Mouse (Mus musculus) limb, embryonic 13.5 days (tissue): ENCODE data around the gene Gm21992. TPM values are rescaled to one million over a fixed set of nuclear protein-coding genes. Genes with fewer than 3 reads are reported as not detected.
A peak's percentile ranks its signal among the peaks of the same experiment; 100 is the strongest.

Experiments used
- ATAC-seq: fragments of 200-750 bp; cut with Nextera tagmentation; 2 replicates; pipeline ENCODE4 v1.8.0; 2017; ENCODE audit warnings: low read depth, moderate number of reproducible peaks, moderate TSS enrichment; ENCODE audit not compliant: low FRiP score
- H3K27ac ChIP-seq: fragments of 300-500 bp; sonication (generic); 2 replicates; pipeline ENCODE4 v1.5.1; 2015; ENCODE audit warnings: inconsistent platforms, mild to moderate bottlenecking, moderate library complexity
- H3K27me3 ChIP-seq: fragments of 300-500 bp; sonication (generic); 2 replicates; pipeline ENCODE4 v1.6.1; 2015; ENCODE audit warnings: mild to moderate bottlenecking, inconsistent platforms
- H3K36me3 ChIP-seq: fragments of 300-500 bp; sonication (generic); 2 replicates; pipeline ENCODE4 v1.6.1; 2015; ENCODE audit warnings: inconsistent platforms, mild to moderate bottlenecking, moderate library complexity
- H3K4me1 ChIP-seq: fragments of 300-500 bp; sonication (generic); 2 replicates; pipeline ENCODE4 v1.6.1; 2015; ENCODE audit warnings: inconsistent platforms
- H3K4me2 ChIP-seq: fragments of 300-500 bp; sonication (generic); replicated peaks from 2 replicates; pipeline ENCODE4 v1.6.1; 2015; ENCODE audit warnings: inconsistent platforms, mild to moderate bottlenecking, moderate library complexity
- H3K4me3 ChIP-seq: fragments of 300-500 bp; sonication (generic); 2 replicates; pipeline ENCODE4 v1.5.1; 2015; ENCODE audit warnings: moderate library complexity, mild to moderate bottlenecking, inconsistent platforms
- H3K9ac ChIP-seq: fragments of 300-500 bp; sonication (generic); 2 replicates; pipeline ENCODE4 v1.6.1; 2015; ENCODE audit warnings: mild to moderate bottlenecking, inconsistent platforms
- H3K9me3 ChIP-seq: fragments of 300-500 bp; sonication (generic); 2 replicates; pipeline ENCODE4 v1.6.1; 2016; ENCODE audit warnings: inconsistent platforms
- WGBS: fragments of 180-500 bp; shearing (Covaris S2); methylation state at CpG from one replicate; pipeline ENCODE4 v1.1.7; 2015; 5-methylcytosine and 5-hydroxymethylcytosine counted together
- polyA plus RNA-seq: library from polyadenylated mRNA; unstranded; fragments of >200 nt; fragmentation: Nextera tagmentation; extraction: Ambion mirVana; gene quantifications from 2 replicates; pipeline ENCODE4 v1.2.1, GENCODE M21; 2015

Gm21992 gene
- polyA plus RNA-seq, 1 experiment from 2014 or later: 48.8 TPM

DNA sequence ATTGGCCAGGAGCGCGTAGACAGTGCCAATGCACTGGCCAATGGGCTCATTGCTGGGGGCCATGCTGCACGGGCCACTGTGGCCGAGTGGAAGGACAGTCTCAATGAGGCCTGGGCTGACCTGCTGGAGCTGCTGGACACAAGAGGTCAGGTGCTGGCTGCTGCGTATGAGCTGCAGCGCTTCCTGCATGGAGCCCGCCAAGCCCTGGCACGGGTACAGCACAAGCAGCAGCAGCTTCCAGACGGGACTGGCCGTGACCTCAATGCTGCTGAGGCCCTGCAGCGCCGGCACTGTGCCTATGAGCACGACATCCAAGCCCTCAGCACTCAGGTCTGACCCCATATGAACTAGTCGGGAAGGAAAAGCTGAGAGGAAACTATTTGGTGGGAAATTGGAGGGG lies 64.8 kb downstream of the Gm21992 start:
- H3K27me3 ChIP-seq: no peaks in the 10 kb centered on the region
- H3K4me3 ChIP-seq: no peak overlapping the region
- H3K9me3 ChIP-seq: no peaks in the 10 kb centered on the region
- peaks cover 11% of the 10 kb centered on the region; the same call in 1 of the 2 replicates for H3K36me3 ChIP-seq
- no peak for ATAC-seq
- H3K9ac ChIP-seq: no peak overlapping the region
- no peak overlapping the region for H3K4me2 ChIP-seq
- H3K27ac ChIP-seq: no peak overlapping the region
- H3K4me1 ChIP-seq: 0 out of 2 replicates have a peak, but pooled peaks cover 6% of the 10 kb centered on the region
- 84% methylated on average over 14 of the region's 14 CpGs for WGBS

DNA sequence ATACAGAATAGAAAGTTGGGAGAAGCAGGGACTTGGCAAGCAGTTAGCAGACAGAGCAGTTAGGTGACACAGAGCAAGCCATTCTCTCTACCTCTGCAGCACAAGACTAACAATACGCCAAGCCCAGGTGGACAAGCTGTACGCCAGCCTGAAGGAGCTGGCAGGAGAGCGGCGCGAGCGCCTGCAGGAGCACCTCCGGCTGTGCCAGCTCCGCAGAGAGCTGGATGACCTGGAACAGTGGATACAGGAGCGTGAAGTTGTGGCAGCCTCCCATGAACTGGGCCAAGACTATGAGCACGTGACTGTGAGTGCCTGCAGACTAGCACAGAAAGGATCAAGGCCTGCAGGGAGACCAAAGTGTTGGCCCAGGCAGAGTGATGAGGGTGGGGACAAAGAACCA lies 65.7 kb downstream of the Gm21992 start:
- H3K9ac ChIP-seq: no peak overlapping the region
- no peak overlapping the region for H3K4me3 ChIP-seq
- H3K9me3 ChIP-seq: no peaks in the 10 kb centered on the region
- no peaks in the 10 kb centered on the region for H3K27me3 ChIP-seq
- no peak overlapping the region for H3K4me2 ChIP-seq
- no peak for ATAC-seq
- WGBS: 91% methylated on average over 10 of the region's 10 CpGs
- peaks cover 11% of the 10 kb centered on the region; the same call in 1 of the 2 replicates for H3K36me3 ChIP-seq
- H3K4me1 ChIP-seq: 0 out of 2 replicates have a peak, but pooled peaks cover 6% of the 10 kb centered on the region
- no peak overlapping the region for H3K27ac ChIP-seq

DNA sequence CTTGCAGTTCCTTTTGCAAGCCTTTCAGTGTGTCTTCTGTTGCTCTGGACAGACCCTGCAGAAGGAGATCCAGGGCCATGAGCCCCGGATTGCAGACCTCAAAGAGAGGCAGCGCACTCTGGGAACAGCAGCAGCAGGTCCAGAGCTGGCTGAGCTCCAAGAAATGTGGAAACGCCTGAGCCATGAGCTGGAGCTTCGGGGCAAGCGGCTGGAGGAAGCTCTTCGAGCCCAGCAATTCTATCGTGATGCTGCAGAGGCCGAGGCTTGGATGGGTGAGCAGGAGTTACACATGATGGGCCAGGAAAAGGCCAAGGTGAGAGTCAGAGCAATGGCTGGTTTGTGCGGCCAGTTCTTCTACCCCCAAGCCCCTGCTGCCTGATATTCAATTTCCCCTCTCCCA lies 66.4 kb downstream of the Gm21992 start:
- no peak overlapping the region for H3K4me3 ChIP-seq
- H3K4me1 ChIP-seq: 0 out of 2 replicates have a peak, but pooled peaks cover 6% of the 10 kb centered on the region
- H3K4me2 ChIP-seq: no peak overlapping the region
- H3K36me3 ChIP-seq: peaks cover 9% of the 10 kb centered on the region; the same call in 1 of the 2 replicates
- WGBS: 71% methylated on average over 9 of the region's 9 CpGs
- no peak for ATAC-seq
- peak overlapping the region; percentile 36; the same call in 1 of the 2 replicates for H3K9ac ChIP-seq
- H3K27me3 ChIP-seq: no peaks in the 10 kb centered on the region
- no peaks in the 10 kb centered on the region for H3K9me3 ChIP-seq
- no peak overlapping the region for H3K27ac ChIP-seq

DNA sequence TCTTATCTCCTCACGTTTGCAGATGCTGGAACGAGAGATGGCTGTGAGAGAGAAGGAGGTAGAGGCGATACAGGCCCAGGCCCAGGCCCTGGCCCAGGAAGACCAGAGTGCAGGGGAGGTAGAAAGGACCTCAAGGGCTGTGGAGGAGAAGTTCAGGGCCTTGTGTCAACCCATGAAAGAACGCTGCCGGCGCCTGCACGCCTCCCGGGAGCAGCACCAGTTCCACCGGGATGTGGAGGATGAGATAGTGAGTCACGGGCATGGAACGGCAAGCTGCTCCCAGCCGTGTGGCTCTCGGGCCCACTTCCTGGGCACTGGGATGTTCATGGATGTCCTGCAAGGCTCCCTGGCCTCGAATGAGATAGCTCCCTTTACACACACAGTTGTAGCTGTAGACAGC lies 67.4 kb downstream of the Gm21992 start:
- Histone ChIP-seq H3K4me1 (0 out of 2 replicates have a peak, but pooled peaks cover 6% of the 10 kb centered on the region), H3K36me3 (0 out of 2 replicates have a peak, but pooled peaks cover 12% of the 10 kb centered on the region), H3K4me2 (no peak overlapping the region), H3K9ac (no peak overlapping the region), H3K27ac (no peak overlapping the region), H3K27me3 (no peaks in the 10 kb centered on the region), H3K4me3 (no peak overlapping the region), H3K9me3 (no peaks in the 10 kb centered on the region)
- WGBS: 81% methylated on average over 14 of the region's 14 CpGs
- ATAC-seq: no peak

DNA sequence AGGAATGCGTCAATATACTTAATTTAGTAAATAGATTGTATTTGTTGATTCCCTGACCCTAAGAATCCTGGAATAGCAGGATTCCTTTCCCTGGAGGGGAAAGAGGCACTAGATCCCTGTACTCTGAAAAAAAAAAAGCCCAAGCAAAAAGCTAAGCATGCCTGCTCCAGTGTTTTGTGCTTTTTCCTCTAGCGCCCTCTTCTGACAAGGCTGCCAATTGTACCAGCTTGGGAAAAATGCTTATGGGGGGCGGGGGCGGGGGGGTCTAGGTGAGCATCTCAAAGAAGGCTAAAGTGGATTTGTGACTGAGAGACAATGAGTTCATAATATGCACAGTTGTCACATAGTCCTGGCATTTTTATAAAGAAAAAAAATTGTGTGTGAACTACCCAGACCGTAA lies 67.9 kb downstream of the Gm21992 start:
- Histone ChIP-seq H3K4me2 (no peak overlapping the region), H3K9ac (no peak overlapping the region), H3K27me3 (no peaks in the 10 kb centered on the region), H3K9me3 (no peaks in the 10 kb centered on the region), H3K4me1 (0 out of 2 replicates have a peak, but pooled peaks cover 6% of the 10 kb centered on the region), H3K36me3 (0 out of 2 replicates have a peak, but pooled peaks cover 14% of the 10 kb centered on the region), H3K4me3 (no peak overlapping the region), H3K27ac (no peak overlapping the region)
- 42% methylated on average over 5 of the region's 5 CpGs for WGBS
- no peak for ATAC-seq

DNA sequence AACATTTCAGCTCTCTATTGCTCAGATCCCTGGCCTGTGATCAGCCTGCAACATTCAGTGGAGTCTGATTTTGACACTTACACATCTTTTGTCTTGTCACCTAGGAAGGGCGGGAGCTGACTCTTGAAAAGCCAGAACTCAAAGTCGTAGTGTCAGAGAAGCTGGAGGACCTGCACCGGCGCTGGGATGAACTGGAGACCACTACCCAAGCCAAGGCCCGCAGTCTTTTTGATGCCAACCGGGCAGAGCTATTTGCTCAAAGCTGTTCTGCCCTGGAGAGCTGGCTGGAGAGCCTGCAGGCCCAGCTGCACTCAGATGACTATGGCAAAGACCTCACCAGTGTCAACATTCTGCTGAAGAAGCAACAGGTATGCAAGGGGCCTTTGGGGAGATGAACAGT lies 69.2 kb downstream of the Gm21992 start:
- Histone ChIP-seq H3K9ac (no peak overlapping the region), H3K27ac (no peak overlapping the region), H3K4me3 (no peak overlapping the region), H3K27me3 (no peaks in the 10 kb centered on the region), H3K9me3 (no peaks in the 10 kb centered on the region), H3K4me2 (no peak overlapping the region), H3K36me3 (peaks cover 20% of the 10 kb centered on the region), H3K4me1 (0 out of 2 replicates have a peak, but pooled peaks cover 6% of the 10 kb centered on the region)
- no peak for ATAC-seq
- 93% methylated on average over 6 of the region's 6 CpGs for WGBS

DNA sequence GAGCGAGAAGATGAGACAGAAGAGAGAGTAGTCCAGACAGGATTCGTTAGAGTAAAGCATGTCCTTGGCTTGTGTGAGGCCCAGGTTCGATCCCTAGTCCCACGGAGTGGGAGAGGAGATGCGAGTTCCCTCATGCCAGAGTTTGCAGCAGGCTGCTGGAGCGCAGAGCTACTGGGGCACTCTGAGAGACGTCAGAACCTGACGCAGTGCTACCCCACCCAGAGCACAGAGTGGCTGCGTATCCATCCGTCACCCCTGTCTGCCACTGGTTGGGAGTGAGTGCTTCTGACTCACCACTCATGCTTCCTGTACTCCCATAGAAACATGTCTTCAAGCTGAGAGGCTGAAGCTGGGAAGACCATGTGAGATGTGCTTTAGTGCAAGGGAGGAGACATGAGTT lies 69.9 kb downstream of the Gm21992 start:
- H3K27me3 ChIP-seq: no peaks in the 10 kb centered on the region
- WGBS: 74% methylated on average over 10 of the region's 10 CpGs
- no peak overlapping the region for H3K9ac ChIP-seq
- peaks cover 20% of the 10 kb centered on the region for H3K36me3 ChIP-seq
- no peak overlapping the region for H3K4me2 ChIP-seq
- H3K4me1 ChIP-seq: 0 out of 2 replicates have a peak, but pooled peaks cover 6% of the 10 kb centered on the region
- no peak for ATAC-seq
- no peak overlapping the region for H3K4me3 ChIP-seq
- no peak overlapping the region for H3K27ac ChIP-seq
- H3K9me3 ChIP-seq: no peaks in the 10 kb centered on the region

DNA sequence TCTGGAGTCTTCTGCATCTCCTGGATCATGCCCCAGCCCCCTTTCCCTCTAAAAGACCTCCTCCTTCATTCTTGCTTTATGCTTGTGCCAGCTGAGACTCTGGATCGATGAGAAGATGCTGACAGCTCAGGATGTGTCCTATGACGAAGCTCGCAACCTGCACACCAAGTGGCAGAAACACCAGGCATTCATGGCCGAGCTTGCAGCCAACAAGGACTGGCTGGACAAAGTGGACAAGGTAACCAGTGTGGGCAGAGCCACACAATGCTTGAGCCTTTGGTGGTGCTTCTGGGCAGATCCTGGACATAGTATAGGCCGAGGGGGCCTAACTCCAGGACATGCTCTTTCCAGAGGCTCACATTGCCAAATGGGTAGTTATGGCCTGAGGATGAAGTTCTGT lies 71.7 kb downstream of the Gm21992 start:
- Histone ChIP-seq H3K9ac (no peak overlapping the region), H3K27ac (no peak overlapping the region), H3K27me3 (no peaks in the 10 kb centered on the region), H3K4me3 (no peak overlapping the region), H3K4me1 (0 out of 2 replicates have a peak, but pooled peaks cover under 1% of the 10 kb centered on the region), H3K36me3 (peaks cover 17% of the 10 kb centered on the region), H3K4me2 (no peak overlapping the region), H3K9me3 (no peaks in the 10 kb centered on the region)
- no peak for ATAC-seq
- 94% methylated on average over 5 of the region's 5 CpGs for WGBS

DNA sequence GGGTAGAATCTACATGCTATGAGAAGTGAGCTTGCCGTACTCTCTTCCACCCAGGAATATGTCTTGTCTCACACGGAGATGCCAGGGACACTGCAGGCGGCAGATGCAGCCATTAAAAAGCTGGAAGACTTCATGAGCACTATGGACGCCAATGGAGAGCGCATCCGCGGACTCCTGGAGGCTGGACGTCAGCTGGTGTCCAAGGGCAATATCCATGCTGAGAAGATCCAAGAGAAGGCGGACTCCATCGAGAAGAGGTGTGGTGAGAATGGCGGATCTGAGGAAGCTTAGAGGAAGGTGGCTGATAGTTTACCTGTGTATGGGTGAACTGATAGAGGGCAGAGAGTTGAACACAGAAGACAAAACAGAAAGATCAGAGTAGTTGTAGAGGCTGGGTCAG lies 72.4 kb downstream of the Gm21992 start:
- peaks cover 19% of the 10 kb centered on the region for H3K36me3 ChIP-seq
- no peak overlapping the region for H3K4me3 ChIP-seq
- no peaks in the 10 kb centered on the region for H3K4me1 ChIP-seq
- H3K27ac ChIP-seq: no peak overlapping the region
- WGBS: 91% methylated on average over 11 of the region's 11 CpGs
- ATAC-seq: no peak
- no peaks in the 10 kb centered on the region for H3K9me3 ChIP-seq
- no peaks in the 10 kb centered on the region for H3K27me3 ChIP-seq
- no peak overlapping the region for H3K9ac ChIP-seq
- H3K4me2 ChIP-seq: no peak overlapping the region

DNA sequence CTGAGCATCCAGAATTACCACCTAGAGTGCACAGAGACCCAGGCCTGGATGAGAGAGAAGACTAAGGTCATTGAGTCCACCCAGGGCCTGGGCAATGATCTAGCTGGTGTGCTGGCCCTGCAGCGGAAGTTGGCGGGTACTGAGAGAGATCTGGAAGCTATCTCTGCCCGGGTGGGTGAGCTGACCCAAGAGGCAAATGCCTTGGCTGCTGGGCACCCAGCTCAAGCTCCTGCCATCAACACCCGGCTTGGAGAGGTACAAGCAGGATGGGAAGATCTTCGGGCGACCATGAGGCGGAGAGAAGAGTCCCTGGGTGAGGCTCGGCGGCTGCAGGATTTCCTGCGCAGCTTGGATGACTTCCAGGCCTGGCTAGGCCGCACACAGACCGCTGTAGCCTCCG lies 73.5 kb downstream of the Gm21992 start:
- Histone ChIP-seq H3K36me3 (peaks cover 17% of the 10 kb centered on the region), H3K27ac (no peak overlapping the region)

DNA sequence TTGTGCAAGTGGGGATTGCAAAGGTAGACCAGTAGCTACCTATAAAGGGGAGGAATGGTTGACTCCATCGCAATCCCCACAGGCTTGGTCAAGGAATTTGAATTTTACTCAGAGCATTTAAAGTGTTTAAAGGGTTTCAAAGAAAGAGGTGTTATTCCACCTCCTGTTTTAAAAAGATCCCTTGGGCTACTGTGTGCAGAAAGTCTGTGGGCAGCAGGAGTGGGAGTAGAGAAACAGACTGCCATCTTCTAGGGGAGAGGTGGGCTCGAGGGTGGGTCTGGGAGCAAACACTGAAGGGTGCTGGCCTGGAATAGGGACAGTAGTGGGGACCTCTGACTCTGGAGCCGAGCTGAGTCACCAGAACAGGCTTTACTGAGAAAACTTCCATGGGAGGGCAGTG lies 78.4 kb downstream of the Gm21992 start:
- WGBS: 76% methylated on average over 3 of the region's 3 CpGs
- no peak for ATAC-seq

More for the DNA sequence above, 73.5 kb downstream of the Gm21992 start:
- no peaks in the 10 kb centered on the region for H3K27me3 ChIP-seq
- no peak overlapping the region; the same call in 1 of the 2 replicates for H3K9ac ChIP-seq
- no peak for ATAC-seq
- H3K9me3 ChIP-seq: no peaks in the 10 kb centered on the region
- H3K4me2 ChIP-seq: no peak overlapping the region
- 89% methylated on average over 13 of the region's 13 CpGs for WGBS
- H3K4me3 ChIP-seq: no peak overlapping the region
- no peaks in the 10 kb centered on the region for H3K4me1 ChIP-seq

DNA sequence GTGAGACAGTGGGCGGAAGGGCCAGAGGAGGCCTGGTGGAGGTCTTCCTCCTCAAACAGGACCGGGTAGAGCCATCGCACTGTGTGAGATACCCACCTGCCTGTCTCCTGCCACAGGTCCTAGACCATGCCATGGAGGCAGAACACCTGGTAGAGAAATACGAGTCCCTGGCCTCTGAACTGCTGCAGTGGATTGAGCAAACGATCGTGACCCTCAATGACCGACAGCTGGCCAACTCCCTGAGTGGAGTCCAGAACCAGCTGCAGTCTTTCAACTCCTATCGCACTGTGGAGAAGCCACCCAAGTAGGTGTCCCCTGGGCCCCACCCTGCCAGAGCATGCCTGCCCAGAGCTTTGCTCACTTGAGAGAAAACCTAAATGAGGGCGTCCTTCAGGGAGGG lies 82.2 kb downstream of the Gm21992 start:
- H3K4me3 ChIP-seq: no peak overlapping the region
- 81% methylated on average over 9 of the region's 9 CpGs for WGBS
- H3K9me3 ChIP-seq: no peaks in the 10 kb centered on the region
- no peak overlapping the region for H3K27ac ChIP-seq
- no peak overlapping the region for H3K4me2 ChIP-seq
- H3K27me3 ChIP-seq: no peaks in the 10 kb centered on the region
- H3K36me3 ChIP-seq: no peaks in the 10 kb centered on the region; the same call in 1 of the 2 replicates
- H3K9ac ChIP-seq: no peak overlapping the region
- no peak for ATAC-seq
- no peaks in the 10 kb centered on the region for H3K4me1 ChIP-seq

More for the DNA sequence above, 78.4 kb downstream of the Gm21992 start:
- no peaks in the 10 kb centered on the region for H3K27me3 ChIP-seq
- H3K4me1 ChIP-seq: no peaks in the 10 kb centered on the region
- H3K9me3 ChIP-seq: no peaks in the 10 kb centered on the region
- no peak overlapping the region for H3K27ac ChIP-seq
- peaks cover 7% of the 10 kb centered on the region for H3K36me3 ChIP-seq
- no peak overlapping the region for H3K4me2 ChIP-seq
- H3K4me3 ChIP-seq: no peak overlapping the region
- no peak overlapping the region for H3K9ac ChIP-seq

DNA sequence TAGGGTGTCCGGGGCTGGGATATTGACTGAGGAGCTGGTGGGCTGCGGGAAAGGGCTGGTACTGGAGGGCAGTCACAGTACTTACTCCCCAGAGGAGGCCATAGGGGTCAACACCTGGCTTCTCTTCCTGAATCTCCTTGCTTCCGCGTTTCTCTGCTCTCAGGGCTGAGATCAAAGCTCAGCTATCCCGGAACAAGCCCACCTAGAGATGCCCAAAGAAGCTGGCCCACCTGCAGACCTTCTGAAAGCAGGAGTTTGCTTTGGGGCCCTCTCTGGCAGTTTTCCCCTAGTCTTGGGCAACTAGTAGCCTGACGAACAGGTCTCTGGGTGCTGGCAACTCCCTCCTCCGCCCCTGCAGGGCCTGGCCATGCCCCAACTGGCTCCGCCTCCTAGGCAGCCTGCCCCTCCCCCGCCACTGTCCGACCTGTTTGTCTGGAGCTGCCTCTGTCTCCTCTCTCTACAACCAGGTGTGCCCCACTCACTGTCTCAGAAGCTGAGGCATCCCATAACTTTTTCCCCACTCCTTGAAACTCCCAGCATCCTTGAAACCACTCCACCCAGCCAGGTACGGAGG lies 90.7 kb downstream of the Gm21992 start:
- Histone ChIP-seq H3K4me3 (peak overlapping the region; percentile 21; the same call in 1 of the 2 replicates), H3K27me3 (0 out of 2 replicates have a peak, but pooled peaks cover 4% of the 10 kb centered on the region), H3K9me3 (no peaks in the 10 kb centered on the region), H3K9ac (no peak overlapping the region), H3K4me2 (peak overlapping the region; percentile 45), H3K27ac (no peak overlapping the region), H3K4me1 (peaks cover 22% of the 10 kb centered on the region), H3K36me3 (no peaks in the 10 kb centered on the region)
- WGBS: 20% methylated on average over 11 of the region's 11 CpGs
- no peak for ATAC-seq
